Mouse (Mus musculus): ENCODE data around the gene Tmc7.

Tmc7 gene

GRCm38 (mm10) chr7:118584257-118584907 lies at the start of gene Tmc7:
Tmc7 (minus strand) TSS chr7:118584736.
- DNase-seq: peak; percentile 61 to 77

GRCm38 (mm10) chr7:118633951-118634350 lies 49.4 kb upstream of the Tmc7 start:
- DNase-seq: no peak

GRCm38 (mm10) chr7:118633094-118633493 lies 48.6 kb upstream of the Tmc7 start:
- DNase-seq: no peak

GRCm38 (mm10) chr7:118627550-118628298 lies 43.2 kb upstream of the Tmc7 start:
- DNase-seq: no peak

- DNase-seq: no peak
These were observed 36.6 kb upstream of the Tmc7 start for GRCm38 (mm10) chr7:118621094-118621493.

DNA sequence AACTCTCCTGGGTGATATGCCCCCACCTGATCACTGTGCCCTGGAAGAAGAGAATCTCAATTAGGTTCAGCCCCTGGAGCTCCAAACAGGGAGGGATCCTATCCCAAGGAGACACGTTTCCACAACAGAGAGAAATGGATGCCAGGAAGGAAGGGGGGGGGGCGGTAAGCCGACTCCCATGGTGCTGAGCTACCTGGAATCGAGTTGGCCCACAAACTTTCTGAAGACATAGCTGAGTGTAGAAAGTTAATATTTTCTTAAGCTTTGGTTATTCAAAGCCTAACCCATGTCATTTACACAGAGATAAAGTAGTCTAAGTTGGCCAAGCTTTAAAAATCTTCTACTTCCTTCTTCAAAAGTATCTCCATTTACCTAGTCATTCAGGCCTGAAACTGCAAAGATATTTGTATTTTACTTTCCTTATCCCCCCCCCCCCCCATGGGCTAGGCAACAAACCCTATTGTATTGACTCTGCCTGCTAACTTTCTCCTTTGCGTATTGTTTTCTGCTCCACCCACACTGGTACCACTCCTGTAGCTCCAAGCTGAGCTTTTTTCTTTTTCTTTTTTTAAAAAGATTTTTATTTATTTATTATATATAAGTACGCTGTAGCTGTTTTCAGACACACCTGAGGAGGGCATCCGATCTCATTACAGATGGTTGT lies 35.8 kb upstream of the Tmc7 start:
- DNase-seq: no peak

- DNase-seq: no peak
These were observed 33.6 kb upstream of the Tmc7 start for GRCm38 (mm10) chr7:118618104-118618503.

GRCm38 (mm10) chr7:118614076-118614475 lies 29.5 kb upstream of the Tmc7 start:
- peak; percentile 28 to 64 for DNase-seq

DNA sequence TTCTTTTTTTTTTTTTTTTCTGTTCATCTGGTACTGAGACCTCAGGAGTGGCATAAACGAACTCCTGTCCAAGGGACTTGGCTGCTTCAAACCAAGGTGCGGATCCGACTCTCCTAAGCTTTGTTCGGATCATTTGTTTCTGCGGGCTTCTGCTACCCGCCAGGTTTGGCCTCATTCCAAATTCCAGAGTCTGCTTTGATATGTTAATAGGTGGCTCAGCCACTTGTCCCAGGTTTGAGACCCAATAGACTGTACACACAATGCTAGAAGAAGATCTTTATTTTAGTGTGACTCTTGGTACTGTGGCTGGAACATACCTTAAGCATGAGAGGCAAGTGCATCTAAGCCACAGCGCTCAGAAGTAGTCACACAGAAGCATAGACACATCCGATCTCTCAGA lies 27.4 kb upstream of the Tmc7 start:
- peak; percentile 39 to 49 for DNase-seq

DNA sequence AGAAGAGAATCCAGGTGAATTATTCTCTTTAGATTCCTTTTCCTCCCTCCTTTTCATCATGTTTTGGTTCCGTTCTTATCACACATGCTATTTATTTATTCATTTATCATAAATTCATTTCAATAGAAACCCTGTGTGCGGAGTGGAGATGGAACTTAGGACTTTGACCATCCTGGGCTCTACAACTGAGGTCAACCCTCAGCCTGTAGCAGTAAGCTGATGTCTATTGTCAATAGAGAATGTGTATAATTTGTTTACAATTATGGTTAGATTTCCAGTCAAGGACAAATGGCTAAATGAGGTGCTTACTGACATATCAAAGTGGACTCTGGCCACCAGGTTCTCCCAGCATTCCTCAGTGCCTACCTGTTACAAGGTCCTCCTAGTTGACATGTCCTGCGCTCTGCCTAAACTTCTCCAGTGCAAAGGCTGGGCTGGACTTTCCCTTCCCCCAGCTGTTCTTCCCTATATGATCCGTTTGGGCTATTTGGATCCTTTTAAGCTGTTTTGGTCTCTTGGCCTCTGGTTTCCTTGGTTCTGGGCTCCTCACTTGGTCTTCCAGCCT lies 26.7 kb upstream of the Tmc7 start:
- no peak for DNase-seq

DNA sequence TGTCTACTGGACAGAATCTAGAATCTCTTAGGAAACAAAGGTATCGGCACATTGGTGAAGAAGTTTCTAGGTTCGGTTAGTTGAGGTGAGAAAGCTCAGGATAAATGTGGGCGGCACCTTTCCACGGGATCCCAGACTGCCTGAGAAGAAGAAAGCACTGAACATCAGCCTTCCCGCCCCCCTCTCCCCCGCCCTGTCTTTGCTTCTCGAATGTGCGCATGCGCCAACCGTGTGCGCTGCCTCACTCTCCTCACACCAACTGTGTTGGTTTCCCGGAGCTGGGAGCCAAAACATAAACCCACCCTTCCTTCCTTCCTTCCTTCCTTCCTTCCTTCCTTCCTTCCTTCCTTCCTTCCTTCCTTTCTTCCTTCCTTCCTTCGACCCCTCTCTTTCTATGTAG lies 26.2 kb upstream of the Tmc7 start:
- DNase-seq: no peak

DNA sequence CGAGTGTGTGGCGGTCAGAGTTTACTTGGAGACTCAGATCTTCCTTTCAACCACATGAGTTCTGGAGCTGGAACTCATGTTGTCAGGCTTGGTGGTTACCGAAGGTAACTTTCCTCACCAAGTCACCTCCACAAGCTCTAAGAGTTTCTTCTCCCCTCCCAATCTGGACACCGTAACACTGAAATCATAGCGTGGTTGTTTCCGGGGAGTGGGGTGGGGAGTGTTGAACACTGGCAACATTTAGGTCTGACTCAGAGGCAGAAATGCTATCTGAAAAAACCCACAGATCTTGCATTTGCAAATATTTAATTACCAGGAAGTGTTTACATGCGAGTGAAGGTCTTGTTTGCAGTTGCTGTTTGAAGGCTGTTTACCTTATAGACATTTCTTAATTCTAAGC lies 25.3 kb upstream of the Tmc7 start:
- DNase-seq: no peak

- DNase-seq: peak; percentile 56 to 70
These were observed 20.3 kb upstream of the Tmc7 start for GRCm38 (mm10) chr7:118604842-118605241.

- DNase-seq: peak; percentile 44 to 65
These were observed 15.6 kb upstream of the Tmc7 start for GRCm38 (mm10) chr7:118599954-118600631.

DNA sequence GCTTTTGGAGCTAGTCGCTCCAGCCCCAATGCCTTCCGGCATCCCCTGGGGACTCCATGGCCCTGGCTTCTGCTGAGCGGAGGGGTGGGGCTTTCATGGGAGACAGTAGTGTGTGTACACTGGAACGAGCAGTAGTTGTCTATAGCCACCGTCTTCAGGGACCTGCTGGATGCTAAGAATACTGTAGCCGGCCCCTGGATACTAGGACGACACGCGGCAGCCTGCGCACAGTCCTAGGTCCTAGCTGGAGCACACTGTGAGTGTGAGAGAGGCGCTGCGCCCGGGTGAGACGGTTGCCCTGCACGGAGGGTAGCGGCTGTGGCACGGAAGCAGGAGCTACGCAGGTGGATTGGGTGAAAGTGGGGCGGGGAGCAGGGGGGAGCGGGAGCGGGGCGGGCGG lies 12.7 kb upstream of the Tmc7 start, which contains the start of gene Tmc5:
TSS of gene Tmc5 (plus strand) at position 97 of the 400 bp plus-strand sequence.
- DNase-seq: peak in 1 of 2 experiments; percentile 41

GRCm38 (mm10) chr7:118596271-118596670 lies 11.7 kb upstream of the Tmc7 start:
- DNase-seq: no peak

DNA sequence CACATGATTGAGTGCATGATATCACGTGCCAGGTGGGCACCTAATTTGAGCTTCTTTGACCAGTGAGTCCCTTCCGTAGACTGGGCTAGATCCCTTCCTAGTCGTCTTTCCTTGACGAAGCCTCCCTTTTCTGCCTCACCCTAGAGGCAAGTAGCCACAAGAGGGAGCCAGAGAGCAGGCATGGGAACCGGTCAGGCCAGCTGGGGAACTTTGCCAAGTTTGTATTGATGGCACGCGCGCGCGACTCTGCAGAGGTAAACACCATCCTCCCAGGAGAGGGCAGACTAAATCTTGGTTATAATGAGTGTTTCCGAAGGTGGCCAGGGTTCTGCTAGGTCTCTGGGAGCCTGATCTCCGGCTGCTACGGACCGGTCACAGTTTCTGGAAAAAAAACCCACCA lies 10.7 kb upstream of the Tmc7 start:
- peak; percentile 93 to 99 for DNase-seq

DNA sequence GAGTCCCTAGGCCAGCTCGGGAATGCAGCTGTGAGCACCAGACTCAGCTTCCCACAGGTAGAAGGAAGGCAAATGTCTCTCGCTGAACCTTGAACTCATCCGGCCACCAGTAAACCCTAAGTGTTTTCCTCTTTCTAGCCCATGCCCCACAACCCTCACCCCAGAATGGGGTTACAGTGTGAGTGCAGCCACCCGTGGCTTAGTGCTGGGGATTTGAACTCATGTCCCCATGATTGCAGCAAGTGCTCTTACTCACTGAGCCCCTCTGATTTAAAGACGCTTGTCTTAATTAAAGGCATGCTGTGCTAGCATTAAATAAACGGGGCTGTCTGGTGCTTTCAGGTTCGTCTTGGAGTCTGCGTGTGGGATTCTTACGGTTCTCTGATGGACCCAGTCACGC lies 10.1 kb upstream of the Tmc7 start:
- DNase-seq: no peak

GRCm38 (mm10) chr7:118593567-118594407 lies 9.3 kb upstream of the Tmc7 start:
- peak in 1 of 2 experiments; percentile 41 for DNase-seq

- DNase-seq: no peak
These were observed 7.6 kb upstream of the Tmc7 start for GRCm38 (mm10) chr7:118592146-118592545.

DNA sequence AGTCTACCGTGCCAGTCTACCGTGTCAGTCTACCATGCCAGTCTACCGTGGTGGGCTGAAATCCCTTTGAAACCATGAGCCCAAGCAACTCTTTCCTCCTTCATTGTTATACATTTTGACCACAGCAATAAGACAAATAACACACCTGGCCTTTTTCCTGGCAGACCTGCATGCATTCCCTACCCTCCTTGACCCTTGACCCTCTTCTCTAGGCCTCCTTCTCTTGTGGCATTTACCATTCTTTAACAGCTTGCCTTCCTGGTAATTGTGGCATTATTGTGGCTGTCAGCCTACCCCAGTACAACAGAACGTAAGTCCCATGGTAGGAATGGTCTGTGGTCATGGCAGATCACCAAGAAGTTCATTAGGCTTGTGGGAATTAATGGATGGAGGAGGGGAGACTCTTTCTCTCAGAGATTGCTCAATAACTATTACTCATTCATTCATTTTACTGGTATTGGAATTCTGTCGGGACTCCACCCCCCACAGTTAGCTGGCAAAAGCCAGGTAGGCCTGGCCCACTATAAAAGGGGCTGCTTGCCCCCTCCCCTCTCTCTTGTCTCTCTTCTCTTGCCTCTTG lies 6.3 kb upstream of the Tmc7 start:
- no peak for DNase-seq
